ENCODE assay signal across 24 mouse cellular contexts in the genomic region with DNA sequence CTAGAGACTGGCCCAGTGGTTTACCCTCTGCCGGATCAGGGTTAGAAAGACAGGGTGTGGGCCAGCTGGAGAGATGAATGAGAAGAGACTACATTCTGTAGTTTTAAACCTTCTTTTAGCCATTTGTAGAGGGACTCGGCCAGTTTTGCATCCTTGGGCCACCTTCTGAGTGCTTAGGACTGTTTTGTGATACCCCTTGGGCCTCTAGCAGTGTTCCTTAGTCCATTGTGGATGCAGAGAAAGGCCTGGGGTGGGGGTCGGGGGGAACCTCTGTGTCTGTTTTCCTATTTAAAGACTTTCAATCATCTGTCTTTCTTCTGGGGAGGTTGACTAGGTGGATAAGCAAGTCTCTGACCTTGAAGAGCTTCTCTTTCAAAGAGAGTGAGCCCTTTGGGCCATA. TPM values are rescaled to one million over a fixed set of nuclear protein-coding genes. Genes with fewer than 3 reads are reported as not detected.
A peak's percentile ranks its signal among the peaks of the same experiment; 100 is the strongest.
DNase-seq lines count a peak whose midpoint lies in the region; ATAC-seq lines count a peak whose summit lies in the region.
"Had no signal": no experiment of that assay in that cellular context is flagged by ENCODE, and none has a peak within 500 bp of the region (broad histone marks: within the 10 kb centered on the region; RNA-seq: fewer than 3 reads in every experiment).

No protein-coding gene starts in this region.

- no peaks in the 10 kb centered on the region for H3K27me3 ChIP-seq in heart, embryonic 16.5 days (ENCODE audit: control insufficient read depth, insufficient read depth, low read length)
- no peaks in the 10 kb centered on the region for H3K27me3 ChIP-seq in liver, embryonic 13.5 days
- H3K27me3 ChIP-seq: embryonic facial prominence, embryonic 15.5 days; heart, embryonic 13.5 days; hindbrain, embryonic 12.5 days; limb, embryonic 15.5 days had no signal

- peak overlapping the region; percentile 32; the same call in 1 of the 2 replicates for H3K9ac ChIP-seq in heart, embryonic 16.5 days (ENCODE audit: low read length)
- no peak overlapping the region for H3K9ac ChIP-seq in liver, embryonic 13.5 days
- H3K9ac ChIP-seq: embryonic facial prominence, embryonic 15.5 days; forebrain, postnatal 0 days; heart, embryonic 13.5 days; hindbrain, embryonic 12.5 days; limb, embryonic 15.5 days had no signal

- H3K4me1 ChIP-seq in heart, embryonic 16.5 days (ENCODE audit: control insufficient read depth, insufficient read depth, low read length): no peaks in the 10 kb centered on the region; the same call in 1 of the 2 replicates
- H3K4me1 ChIP-seq in liver, embryonic 13.5 days (replicated peaks): peaks cover 23% of the 10 kb centered on the region
- H3K4me1 ChIP-seq: embryonic facial prominence, embryonic 15.5 days; hindbrain, embryonic 12.5 days; limb, embryonic 15.5 days had no signal

- 61% methylated on average over 3 of the region's 3 CpGs for WGBS in heart, embryonic 16.5 days
- 40% methylated on average over 3 of the region's 3 CpGs for WGBS in liver, embryonic 13.5 days (ENCODE audit: insufficient replicate concordance)

- no peaks in the 10 kb centered on the region for H3K9me3 ChIP-seq in heart, embryonic 16.5 days (replicated peaks; ENCODE audit: control insufficient read depth, low read length)
- no peaks in the 10 kb centered on the region for H3K9me3 ChIP-seq in liver, embryonic 13.5 days (replicated peaks)
- H3K9me3 ChIP-seq: embryonic facial prominence, embryonic 15.5 days; forebrain, embryonic 10.5 days; heart, embryonic 13.5 days; hindbrain, embryonic 12.5 days; limb, embryonic 15.5 days had no signal

- no peak for ATAC-seq in heart, embryonic 16.5 days (replicated peaks; ENCODE audit: extremely low read depth, insufficient read depth, low FRiP score)
- ATAC-seq in liver, embryonic 13.5 days (ENCODE audit: low read depth): no peak
- ATAC-seq: forebrain, postnatal 0 days; inflammation-experienced regulatory T-cells, adult 6 months had no signal

- H3K4me2 ChIP-seq in heart, embryonic 16.5 days (ENCODE audit: low read depth, low read length): 0 out of 2 replicates have a peak overlapping the region, but pooled peaks have one; percentile 5
- H3K4me2 ChIP-seq in liver, embryonic 13.5 days: peak overlapping the region; percentile 35
- H3K4me2 ChIP-seq: embryonic facial prominence, embryonic 15.5 days; heart, embryonic 13.5 days; hindbrain, embryonic 12.5 days; limb, embryonic 15.5 days; midbrain, embryonic 11.5 days had no signal

- intact Hi-C loops in heart, postnatal 36 days (cut with DNase I): no loop called here

- H3K36me3 ChIP-seq in heart, embryonic 16.5 days (ENCODE audit: control insufficient read depth, insufficient read depth): no peaks in the 10 kb centered on the region
- H3K36me3 ChIP-seq in liver, embryonic 13.5 days: no peaks in the 10 kb centered on the region
- H3K36me3 ChIP-seq: embryonic facial prominence, embryonic 15.5 days; forebrain, embryonic 10.5 days; heart, embryonic 13.5 days; hindbrain, embryonic 12.5 days; limb, embryonic 15.5 days had no signal

- DNase-seq in heart, postnatal 36 days: no peak
- DNase-seq in thymus, postnatal 0 days (ENCODE audit: low spot score): peak; percentile 23
- no peak for DNase-seq in thymus, postnatal 10 days (ENCODE audit: low spot score in 2 of 2)
- DNase-seq in liver, embryonic 13.5 days: no peak
- no peak for DNase-seq in urinary bladder, postnatal 10 days (ENCODE audit: low spot score)
- no peak for DNase-seq in adrenal gland, postnatal 14 days
- DNase-seq in right cerebral cortex, postnatal 10 days (ENCODE audit: low spot score in 2 of 2): no peak
- DNase-seq: adrenal gland, adult 2 months; B cell, adult 2 months; cerebellum, adult 11 months; cerebellum, postnatal 14 days; forebrain, postnatal 0 days; kidney, adult 8-10 months; kidney, postnatal 14 days; lung, postnatal 14 days; retina, postnatal 1 day had no signal

- H3K27ac ChIP-seq in heart, embryonic 16.5 days (ENCODE audit: low read length): no peak overlapping the region
- H3K27ac ChIP-seq in liver, embryonic 13.5 days: no peak overlapping the region
- H3K27ac ChIP-seq: embryonic facial prominence, embryonic 15.5 days; forebrain, embryonic 10.5 days; heart, embryonic 13.5 days; hindbrain, embryonic 12.5 days; limb, embryonic 15.5 days had no signal

- H3K4me3 ChIP-seq in heart, embryonic 16.5 days (ENCODE audit: low read length): peak overlapping the region; percentile 44
- H3K4me3 ChIP-seq in liver, embryonic 13.5 days (replicated peaks): peak overlapping the region; percentile 33; the same call in 1 of the 2 replicates
- H3K4me3 ChIP-seq: embryonic facial prominence, embryonic 15.5 days; forebrain, embryonic 10.5 days; heart, embryonic 13.5 days; hindbrain, embryonic 12.5 days; limb, embryonic 15.5 days had no signal

RNA-seq across cellular contexts. Expression of a gene that starts 3.9 kb away (rescaled TPM):
- 5.9 and 16.8 TPM in 2 replicates for polyA plus RNA-seq in heart, embryonic 16.5 days (2015; fragmentation: Nextera tagmentation; extraction: Ambion mirVana)
- under 1 TPM; 0.42 to 0.92 TPM for total RNA-seq in heart, postnatal 36 days (2021)
- polyA plus RNA-seq in thymus, postnatal 0 days (2015; fragmentation: Nextera tagmentation; extraction: Ambion mirVana): 174 and 206 TPM in 2 replicates
- 1.6 and 1.7 TPM in 2 replicates for polyA plus RNA-seq in liver, embryonic 13.5 days (2015; fragmentation: Nextera tagmentation; extraction: Ambion mirVana)
- total RNA-seq in adrenal gland, postnatal 14 days (2021): 1.1 and 7.1 TPM in 2 replicates
